Mouse (Mus musculus): ENCODE results near the gene Sorbs2.
A peak's percentile ranks its signal among the peaks of the same experiment; 100 is the strongest.

Sorbs2 gene

DNA sequence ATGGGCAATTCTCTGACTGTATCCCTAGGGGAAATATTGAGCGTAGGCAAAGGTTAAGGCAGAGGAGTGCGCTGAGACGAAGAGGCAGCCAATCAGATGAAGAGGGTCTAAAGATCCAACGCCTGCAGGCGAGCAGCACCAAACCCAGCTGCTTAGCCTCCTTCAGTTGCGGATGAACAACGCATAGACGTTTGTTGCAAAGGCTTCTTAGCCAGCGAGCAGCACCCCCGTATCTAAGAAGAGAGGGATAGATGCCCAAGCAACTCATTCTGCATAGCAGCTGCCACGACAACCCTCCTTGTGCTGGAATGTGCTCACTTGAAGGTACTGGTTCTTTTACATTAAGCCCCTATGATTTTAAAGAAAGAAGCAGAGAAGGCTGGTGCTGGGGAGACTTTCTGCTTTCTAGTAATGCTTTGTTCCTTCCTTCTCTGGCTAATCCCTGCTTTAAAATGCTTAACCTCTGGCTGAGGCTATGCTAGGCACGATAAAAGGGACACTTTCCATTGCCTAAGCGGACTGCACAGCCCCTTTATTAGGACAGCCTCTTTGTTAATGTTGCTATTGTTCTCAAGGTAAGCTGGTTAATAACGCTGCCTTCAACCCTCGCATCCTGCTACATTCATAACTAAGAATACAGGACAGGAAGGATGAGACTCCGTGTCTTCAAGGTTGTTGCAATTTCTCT lies at the start of gene Sorbs2:
Gene Sorbs2, plus strand, starts transcription at position 155 of the 688 bp plus-strand sequence.
- DNase-seq (ENCODE audit: low read depth, low spot score), result peak; percentile 82

DNA sequence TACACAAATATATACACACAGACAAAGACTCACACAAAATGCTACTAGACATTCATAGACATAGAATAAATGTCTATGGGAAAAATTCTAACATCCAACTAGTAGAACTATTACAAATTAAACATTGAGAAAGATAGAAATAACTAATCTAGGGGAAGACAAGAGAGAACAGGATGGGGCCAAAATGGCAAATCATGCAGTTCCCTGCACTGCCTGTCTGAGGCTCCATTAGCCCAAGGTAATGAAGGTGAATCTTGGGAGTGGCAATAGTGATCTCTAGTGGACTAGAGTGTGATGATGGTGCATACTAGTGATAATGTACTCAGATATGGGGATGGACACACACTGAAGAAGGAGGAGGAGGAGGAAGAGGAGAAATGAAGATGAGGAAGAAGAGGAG lies 49.7 kb upstream of the Sorbs2 start:
- DNase-seq (ENCODE audit: low read depth, low spot score), result no peak

DNA sequence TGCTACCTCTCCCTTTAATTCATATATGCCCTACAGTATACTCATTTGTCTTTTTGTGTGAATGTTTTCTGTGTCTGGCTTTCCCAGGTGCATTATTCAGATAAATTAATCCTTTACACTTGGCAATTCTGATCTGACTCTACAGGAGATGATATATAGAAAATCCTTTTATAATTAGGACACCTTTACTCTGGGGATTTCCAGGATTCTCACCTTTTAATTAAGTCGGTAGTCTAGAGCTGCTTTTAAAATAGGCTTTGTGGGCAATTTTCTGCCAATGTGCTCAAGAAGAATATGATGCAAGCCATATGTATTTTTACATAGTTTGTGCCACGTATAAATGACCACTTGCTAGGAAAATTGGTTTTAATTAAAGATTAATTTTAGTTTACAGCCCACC lies 38.6 kb upstream of the Sorbs2 start:
- DNase-seq (ENCODE audit: low read depth, low spot score), result no peak

DNA sequence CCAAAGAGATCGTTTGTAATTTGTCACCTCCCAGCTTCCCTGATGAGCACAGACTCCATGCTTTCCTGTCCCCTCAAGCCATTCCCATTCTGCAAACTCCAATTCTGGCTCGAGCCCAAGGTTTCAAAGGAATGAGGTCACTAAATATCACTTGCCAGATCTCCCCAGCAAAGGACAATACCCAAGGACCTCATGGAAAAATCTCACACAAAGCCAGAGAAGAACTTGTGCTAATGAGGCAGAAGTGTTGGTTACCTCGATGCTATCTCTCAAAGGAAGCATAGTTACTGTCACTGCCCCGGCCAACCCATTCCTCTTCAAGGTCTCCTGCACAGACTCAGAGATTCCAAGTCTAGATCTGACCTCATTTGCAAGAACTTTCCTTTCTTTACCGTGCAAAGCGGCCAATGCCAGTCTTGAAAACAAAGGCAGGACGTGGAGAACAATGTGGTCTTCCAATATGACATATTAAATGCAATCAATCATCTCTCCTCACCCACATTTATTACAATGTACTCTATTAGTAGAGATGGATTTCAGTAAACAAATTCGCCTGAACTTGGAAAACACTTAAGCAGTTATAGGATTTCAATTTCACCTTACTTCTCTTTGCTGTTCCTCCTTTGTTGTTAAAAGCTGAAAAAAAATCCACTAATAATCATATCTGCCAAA lies 37.9 kb upstream of the Sorbs2 start:
- no peak for DNase-seq (ENCODE audit: low read depth, low spot score)

DNA sequence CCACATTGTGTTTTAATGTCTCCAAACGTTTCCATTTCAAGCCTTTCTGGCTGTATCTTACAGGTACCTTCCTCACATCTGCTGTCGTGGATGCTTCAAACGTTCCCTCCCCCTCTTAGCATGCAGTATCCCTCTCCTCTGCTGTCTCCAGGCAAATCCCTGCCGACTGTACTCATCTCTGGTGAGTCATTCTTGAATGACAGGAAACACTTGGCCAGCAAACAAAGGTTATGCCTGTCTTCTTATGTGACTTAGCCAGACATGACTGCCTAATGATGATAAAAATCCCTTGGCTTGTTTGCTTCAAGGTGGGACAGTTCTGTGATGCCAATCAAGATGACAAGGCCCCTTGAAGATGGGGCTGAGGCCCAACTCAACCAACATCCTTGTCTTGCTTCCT lies 26.7 kb upstream of the Sorbs2 start:
- peak; percentile 9 for DNase-seq (ENCODE audit: low read depth, low spot score)

DNA sequence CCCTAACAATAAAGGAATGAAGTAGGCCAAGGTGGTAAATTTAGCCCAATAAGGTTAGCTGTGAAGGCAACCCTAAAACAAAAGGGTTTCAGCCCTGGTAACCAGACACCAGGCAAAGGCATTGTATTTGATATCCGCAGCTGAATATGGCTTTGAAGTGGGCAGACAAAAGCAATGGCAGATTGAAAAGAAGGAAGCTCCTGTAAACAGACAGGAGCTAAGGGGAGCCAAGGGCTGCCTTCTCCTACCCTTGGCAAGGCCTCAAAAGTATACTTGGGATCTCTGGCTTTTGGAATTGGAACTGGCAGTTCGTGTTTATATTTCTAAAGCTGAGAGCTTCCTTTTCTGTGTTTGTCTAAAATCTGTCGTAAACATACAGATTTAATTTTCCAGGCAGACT lies 21.3 kb upstream of the Sorbs2 start:
- no peak for DNase-seq (ENCODE audit: low read depth, low spot score)

DNA sequence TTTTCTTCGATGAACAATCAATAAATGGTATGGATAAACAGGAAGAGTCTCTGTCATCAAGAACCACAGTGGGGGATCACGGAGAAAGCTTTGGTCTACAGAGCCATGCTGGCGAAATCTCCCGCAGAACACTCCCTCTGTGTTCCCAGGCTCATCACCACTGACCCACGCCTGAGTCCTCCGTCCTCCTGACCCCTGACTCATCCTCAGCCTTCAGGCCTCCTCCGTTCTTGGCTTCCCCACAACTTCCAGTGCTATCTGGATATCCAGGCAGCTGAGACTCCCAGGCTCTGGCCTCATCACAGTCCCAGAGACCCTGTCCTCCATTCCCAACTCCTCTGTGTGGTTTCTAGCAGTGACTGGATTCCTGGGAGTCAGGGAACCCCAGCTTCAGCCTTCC lies 3.6 kb upstream of the Sorbs2 start:
- no peak for DNase-seq (ENCODE audit: low read depth, low spot score)

DNA sequence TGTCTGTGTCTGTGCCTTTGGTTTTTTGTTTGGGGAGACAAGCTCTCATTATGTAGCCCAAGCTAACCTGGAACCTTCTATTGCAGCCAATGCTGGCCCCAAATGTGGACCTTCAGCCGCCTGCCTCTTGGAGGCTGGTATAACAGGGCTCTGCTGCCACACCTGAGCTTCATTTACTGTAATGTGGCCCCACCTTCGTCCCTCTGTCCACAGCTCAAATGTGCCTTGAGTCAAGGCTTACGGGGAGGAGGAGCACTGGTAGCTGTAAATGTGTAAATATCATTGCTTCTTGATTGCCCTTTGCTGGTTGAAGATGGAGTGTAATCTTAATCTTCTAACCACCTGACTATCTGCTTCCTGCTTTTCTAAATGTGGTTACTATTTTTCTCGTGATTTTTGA lies 1.2 kb upstream of the Sorbs2 start:
- DNase-seq (ENCODE audit: low read depth, low spot score), result no peak

DNA sequence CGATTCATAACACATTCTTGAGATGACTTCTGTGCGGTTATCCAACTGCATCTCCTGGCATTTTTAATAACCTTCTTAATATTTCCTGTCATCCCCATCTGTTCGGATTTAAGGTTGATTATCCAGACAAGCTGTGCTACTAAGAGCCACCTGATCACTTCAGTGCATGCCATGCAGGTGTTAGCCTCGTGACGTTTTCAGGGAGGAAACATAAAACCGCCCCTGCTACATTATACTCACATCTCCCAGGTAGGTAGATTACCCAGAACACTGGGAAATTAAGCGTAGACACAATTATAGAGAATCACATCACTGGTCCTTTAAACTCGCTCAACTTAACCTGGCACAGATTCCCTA lies 333 bp upstream of the Sorbs2 start:
- DNase-seq (ENCODE audit: low read depth, low spot score), result no peak

DNA sequence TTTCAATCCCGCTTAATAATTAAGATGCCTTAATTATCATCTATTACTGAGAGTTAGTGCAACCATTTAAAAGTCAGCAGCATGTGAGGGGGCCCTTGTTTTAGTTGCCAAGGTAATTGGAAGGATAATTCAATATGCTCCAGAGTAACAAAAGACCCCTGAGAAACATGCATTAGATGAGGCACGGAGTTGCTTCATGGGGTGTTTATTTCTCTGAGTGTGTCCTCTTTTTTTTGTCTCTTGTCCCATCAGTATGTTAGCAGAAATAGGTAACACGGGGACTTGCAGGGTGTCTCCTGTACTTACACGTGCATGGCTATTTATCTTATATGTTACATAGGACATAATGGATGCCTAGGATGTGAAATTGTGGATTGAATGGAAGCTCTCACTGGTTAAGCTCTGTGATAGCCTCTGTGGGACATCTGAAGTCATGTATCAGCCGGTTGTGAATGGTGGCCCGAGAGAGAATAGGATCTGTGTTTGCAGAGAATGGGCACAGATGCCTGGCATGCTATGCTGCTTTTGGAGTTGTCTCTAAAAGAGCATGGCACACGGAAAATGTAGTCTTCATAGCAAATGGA lies 1.0 kb downstream of the Sorbs2 start:
- peak; percentile 47 for DNase-seq (ENCODE audit: low read depth, low spot score)

DNA sequence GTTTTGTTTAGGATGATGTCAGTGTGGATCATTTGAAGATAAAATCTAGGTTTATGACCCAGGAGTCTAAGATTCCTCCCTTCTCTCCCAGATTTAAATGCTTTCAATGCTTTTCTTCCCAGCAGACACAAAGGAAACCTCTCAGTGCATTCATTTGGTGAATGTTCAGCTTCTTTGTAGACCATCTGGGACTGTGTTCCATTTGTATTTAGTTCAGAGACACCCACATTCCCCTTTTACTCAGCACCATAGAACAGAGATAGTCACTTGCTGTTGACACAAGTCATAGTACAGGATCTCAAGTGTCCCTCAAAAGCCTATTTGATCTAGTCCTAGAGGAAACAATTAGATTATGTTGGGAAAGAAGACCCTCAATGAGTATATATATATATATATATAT lies 4.8 kb downstream of the Sorbs2 start:
- DNase-seq (ENCODE audit: low read depth, low spot score), result peak; percentile 58

DNA sequence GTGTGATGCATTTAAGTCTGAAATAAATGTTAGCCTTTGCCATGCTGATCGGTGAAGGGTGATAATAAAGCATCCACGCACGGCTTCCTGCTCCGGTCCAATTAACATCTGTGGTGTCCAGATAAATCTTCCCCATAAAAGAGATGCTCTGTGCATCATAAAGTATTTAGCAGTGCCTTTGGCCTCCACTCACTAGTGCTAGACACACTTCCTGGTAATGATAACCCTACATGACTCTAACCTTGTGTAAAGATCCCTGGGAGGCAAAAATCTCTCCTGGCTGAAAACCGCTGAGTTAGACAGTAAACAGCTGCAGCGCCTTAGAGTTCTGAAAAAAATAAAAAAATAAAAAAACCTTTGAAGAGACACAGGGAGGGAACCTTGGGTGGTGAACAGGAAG lies 14.0 kb downstream of the Sorbs2 start:
- DNase-seq (ENCODE audit: low read depth, low spot score), result no peak

DNA sequence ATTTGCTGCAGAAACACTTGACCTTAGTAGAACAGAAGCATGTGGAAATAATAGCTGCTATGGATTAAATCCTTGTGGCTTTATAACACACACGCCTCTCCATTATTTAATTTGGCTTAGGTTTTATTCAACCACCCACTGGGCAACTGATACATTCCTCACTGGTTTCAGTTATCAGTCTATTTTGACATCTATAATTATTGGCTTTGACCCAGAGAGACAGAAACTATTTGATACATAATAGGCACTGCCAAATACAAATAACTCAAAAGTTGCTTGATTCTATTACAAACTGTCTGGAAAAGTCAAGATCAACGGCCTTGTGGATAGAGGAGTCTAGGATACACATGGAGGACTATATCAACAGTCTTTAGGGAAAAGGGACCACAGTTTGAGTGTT lies 20.1 kb downstream of the Sorbs2 start:
- no peak for DNase-seq (ENCODE audit: low read depth, low spot score)

DNA sequence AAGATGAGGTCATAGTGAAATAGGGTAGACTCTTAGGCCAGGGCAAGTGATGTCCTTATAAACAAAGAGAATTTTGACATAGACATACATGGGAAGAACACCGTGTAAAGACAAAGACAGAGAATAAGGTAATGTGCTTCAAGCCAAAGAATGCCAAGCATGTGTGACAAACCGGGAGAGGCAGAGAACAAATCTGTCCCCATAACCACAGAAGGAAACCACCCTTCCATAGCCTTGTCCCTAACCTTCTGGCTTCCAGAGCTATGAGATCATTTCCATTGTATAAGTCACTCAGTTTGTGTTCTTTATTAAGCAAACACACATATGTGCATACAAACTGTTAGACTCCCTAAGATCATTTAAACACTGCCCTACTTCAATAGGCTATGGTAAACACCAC lies 21.3 kb downstream of the Sorbs2 start:
- no peak for DNase-seq (ENCODE audit: low read depth, low spot score)

DNA sequence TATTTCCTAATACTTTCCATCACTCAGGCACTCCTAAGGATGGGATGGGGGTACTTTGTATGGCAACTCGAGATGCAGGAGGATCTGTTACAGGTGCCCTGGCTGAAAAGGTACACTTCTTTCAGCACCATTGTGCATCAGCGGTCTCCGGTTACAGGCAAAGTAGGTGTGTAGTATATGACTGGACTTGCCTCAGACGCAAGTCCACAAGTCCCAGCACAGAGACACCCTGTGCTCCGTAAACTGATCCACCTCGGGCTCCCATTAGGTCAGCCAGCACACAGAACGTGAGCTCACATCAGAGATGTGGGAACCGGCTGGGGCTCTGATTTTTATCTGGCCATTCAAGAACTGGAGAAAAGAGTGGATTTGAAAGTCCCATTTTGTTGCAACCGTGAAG lies 29.0 kb downstream of the Sorbs2 start:
- no peak for DNase-seq (ENCODE audit: low read depth, low spot score)

DNA sequence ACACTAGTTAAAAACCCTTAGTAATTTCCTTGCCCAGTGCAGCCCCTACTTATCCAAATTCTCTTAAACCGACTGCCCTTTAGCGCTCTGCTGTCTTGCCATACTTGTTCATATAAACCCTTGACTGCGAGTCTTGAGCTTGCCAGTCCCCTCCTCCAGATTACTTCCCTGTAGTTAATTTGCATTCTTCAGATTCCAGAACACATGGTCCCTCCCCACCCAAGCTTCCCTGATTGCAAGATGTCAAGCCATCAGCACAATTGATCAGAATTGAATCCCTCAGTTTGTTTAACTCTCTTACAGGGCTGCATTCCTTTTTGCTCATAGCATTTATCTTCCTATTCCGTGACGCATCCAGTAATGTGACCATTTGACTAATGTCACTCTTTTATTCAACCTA lies 32.9 kb downstream of the Sorbs2 start:
- DNase-seq (ENCODE audit: low read depth, low spot score), result no peak

DNA sequence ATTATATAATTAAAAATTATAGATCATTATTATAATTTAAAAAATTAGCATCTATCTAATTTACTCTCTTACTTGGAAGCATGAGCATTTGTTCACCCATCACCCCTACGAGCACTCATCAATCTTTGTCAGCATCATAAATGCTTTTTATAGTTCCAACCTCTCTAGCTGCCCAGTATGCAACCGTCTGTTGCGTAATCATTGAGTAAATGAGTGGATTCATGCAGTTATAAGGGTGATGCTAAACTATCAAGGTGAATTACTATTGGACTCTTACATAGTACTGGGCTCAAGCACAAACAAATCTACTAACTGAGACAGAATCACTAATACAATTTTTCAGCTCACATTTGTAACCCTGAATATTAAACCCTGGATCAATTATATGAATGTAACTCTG lies 44.6 kb downstream of the Sorbs2 start:
- no peak for DNase-seq (ENCODE audit: low read depth, low spot score)

DNA sequence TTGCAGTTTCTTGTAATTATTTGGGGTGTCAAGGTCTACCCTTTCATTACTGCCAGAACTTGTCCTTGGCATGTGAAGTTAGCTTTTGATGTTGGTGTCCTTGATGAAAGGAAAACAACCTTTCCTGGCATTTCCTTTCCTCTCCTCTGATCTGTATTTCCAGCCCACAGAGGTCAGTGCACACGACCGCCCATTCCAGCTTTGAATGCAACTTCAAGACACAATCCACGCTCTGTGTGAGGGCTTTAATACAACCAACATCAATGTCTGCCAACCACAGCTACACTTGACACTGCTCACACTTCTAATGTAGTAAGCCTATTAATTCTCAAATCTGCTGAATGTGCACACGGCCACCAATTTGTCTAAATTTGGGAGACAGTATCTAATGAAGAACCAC lies 47.0 kb downstream of the Sorbs2 start:
- no peak for DNase-seq (ENCODE audit: low read depth, low spot score)

DNA sequence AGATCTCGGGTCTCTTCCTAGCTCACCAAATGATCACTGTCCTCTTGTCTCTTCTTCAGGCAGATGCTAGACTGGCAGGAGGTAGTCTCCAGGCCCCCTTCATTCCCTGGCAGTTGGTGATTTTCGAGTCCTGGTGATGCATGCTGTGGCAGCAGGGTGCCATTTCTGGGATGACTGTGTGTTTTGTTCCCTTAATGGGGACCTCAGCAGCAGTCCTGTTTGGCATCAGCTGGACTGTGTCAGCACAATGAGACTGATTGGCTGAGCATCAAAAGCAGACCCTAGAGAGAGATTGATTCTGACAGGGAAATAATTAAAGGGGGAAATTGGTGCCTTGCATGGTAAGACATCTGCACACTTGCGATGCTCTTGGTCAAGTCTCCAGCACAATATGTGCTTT lies 50.3 kb downstream of the Sorbs2 start:
- peak; percentile 41 for DNase-seq (ENCODE audit: low read depth, low spot score)

DNA sequence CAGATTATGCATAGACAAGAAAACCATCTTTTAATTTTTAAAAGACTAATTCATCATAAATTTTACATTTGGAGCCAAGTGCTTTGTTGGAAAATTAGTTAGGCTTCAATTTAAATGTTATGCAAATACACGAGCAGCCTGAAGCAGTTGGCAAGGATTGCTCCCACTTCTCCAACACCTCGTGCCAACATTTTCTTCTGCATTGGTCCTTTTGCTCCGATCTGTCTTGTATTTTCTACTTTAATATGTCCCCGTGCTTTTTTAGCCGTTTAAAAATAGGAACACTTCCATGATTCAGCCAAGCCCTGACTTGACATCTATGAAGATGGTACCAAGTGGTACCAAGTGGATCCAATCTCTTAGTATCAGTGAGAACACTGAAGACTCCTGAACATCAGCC lies 50.8 kb downstream of the Sorbs2 start:
- peak; percentile 79 for DNase-seq (ENCODE audit: low read depth, low spot score)

DNA sequence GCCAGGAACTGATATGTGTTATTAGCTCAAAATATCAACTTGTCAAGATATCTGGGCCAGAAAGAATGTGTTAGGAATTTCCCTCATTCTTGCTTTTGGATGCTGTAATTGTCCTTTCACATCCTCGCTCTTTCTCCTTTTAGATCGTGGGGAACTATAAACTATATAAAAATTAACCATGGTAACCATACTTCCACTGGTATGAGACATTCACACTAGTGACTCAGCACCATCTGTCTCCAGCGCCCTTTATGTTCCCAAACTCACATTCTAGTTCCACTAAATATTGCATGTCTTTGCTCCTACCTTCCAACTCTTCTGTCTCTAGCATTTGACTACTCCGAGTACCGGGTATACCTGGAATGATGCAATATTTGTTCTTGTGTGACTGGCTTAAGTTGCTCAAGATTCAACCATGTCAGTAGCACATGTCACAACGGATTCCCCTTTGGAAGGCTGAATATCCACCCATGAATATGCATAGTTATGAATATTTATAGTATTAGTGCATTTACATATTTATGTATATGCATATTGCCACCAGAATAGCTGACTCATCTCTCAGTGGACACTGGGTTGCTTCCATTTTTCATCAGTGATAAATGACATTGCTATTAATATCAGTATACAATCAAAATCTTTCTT lies 51.7 kb downstream of the Sorbs2 start:
- peak; percentile 93 for DNase-seq (ENCODE audit: low read depth, low spot score)

DNA sequence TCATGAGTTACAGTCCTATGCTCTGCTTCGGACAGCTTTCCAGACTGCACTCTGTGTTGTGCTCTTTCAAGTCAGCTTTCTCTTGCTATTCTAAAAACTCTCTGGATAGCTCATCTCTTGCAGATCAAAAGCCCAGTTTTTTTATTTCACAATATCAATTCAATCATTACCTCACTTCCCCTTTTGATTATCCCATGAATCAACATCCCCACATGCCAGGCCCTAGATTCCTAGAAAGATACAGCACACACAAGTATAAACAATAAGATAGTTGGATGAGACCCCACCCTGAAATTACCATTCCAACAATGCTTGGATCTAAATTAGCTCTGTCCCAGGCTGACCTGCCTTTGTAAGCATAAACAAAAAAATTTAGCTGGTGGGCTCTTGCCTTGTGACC lies 57.6 kb downstream of the Sorbs2 start:
- DNase-seq (ENCODE audit: low read depth, low spot score), result no peak

DNA sequence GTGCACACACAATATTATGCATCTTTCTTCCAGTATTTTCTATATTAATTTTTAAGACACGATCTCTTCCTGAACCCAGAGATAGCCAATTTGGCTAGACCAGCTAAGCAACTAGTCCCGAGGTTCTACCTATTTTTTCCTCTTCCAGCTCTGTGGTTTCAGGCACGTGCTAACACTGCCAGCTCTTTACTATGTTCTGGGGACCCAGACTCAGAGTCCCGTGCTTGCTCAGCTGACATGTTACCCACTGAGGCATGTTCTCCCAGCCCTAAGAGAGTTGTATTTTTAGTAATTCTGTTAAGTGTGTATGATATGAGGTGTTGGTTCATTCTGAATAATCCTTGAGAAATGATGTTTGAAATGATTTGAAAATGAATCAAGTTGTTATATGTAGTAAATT lies 62.5 kb downstream of the Sorbs2 start:
- DNase-seq (ENCODE audit: low read depth, low spot score), result no peak
